Mouse (Mus musculus) forebrain, embryonic 12.5 days (tissue): Measurements from ENCODE around the gene Cisd3. TPM values are rescaled to one million over a fixed set of nuclear protein-coding genes. Genes with fewer than 3 reads are reported as not detected.
"Not testable (repeated sequence)": the region's sequence is repeated elsewhere in the genome, so short reads cannot be mapped to it uniquely, and the experiment has no call there.

ENCODE experiments used
- ATAC-seq: fragments of 200-750 bp; cut with Nextera tagmentation; 2 replicates; pipeline ENCODE4 v1.8.0; 2017; ENCODE audit warnings: moderate TSS enrichment; ENCODE audit not compliant: low FRiP score
- H3K27ac ChIP-seq: fragments of 300-500 bp; sonication (generic); 2 replicates; pipeline ENCODE4 v1.5.1; 2016; ENCODE audit warnings: mild to moderate bottlenecking
- H3K27me3 ChIP-seq: fragments of 300-500 bp; sonication (generic); 2 replicates; pipeline ENCODE4 v1.6.1; 2016; ENCODE audit warnings: mild to moderate bottlenecking
- H3K36me3 ChIP-seq: fragments of 300-500 bp; sonication (generic); replicated peaks from 2 replicates; pipeline ENCODE4 v1.6.1; 2016; ENCODE audit warnings: mild to moderate bottlenecking
- H3K4me1 ChIP-seq: fragments of 300-500 bp; sonication (generic); 2 replicates; pipeline ENCODE4 v1.6.1; 2016
- H3K4me2 ChIP-seq: fragments of 300-500 bp; sonication (generic); 2 replicates; pipeline ENCODE4 v1.6.1; 2016; ENCODE audit warnings: mild to moderate bottlenecking, moderate library complexity
- H3K4me3 ChIP-seq: fragments of 300-500 bp; sonication (generic); replicated peaks from 2 replicates; pipeline ENCODE4 v1.5.1; 2016; ENCODE audit warnings: mild to moderate bottlenecking
- H3K9ac ChIP-seq: fragments of 300-500 bp; sonication (generic); 2 replicates; pipeline ENCODE4 v1.6.1; 2016; ENCODE audit warnings: mild to moderate bottlenecking
- H3K9me3 ChIP-seq: fragments of 300-500 bp; sonication (generic); 2 replicates; pipeline ENCODE4 v1.6.1; 2016
- WGBS: fragments of 180-500 bp; shearing (Covaris S2); methylation state at CpG from one replicate; pipeline ENCODE4 v1.1.7; 2016; 5-methylcytosine and 5-hydroxymethylcytosine counted together
- polyA plus RNA-seq: library from polyadenylated mRNA; unstranded; fragments of >200 nt; fragmentation: Nextera tagmentation; extraction: Ambion mirVana; gene quantifications from 2 replicates; pipeline ENCODE4 v1.2.1, GENCODE M21; 2016

Gene Cisd3
- polyA plus RNA-seq, 1 experiment from 2014 or later = 14.9 TPM

- H3K4me3 ChIP-seq, ATAC-seq, H3K9ac ChIP-seq, H3K9me3 ChIP-seq, H3K4me2 ChIP-seq, H3K27ac ChIP-seq, H3K36me3 ChIP-seq: not testable (repeated sequence)
- Histone ChIP-seq H3K4me1 (peaks cover 34% of the 10 kb centered on the region), H3K27me3 (peaks cover 29% of the 10 kb centered on the region)
- WGBS = 83% methylated on average over 6 of the region's 6 CpGs
These were observed 27.7 kb upstream of the Cisd3 start for GRCm38 (mm10) chr11:97657967-97658366.

GRCm38 (mm10) chr11:97658751-97659266, 26.8 kb upstream of the Cisd3 start:
- H3K4me1 ChIP-seq = peaks cover 34% of the 10 kb centered on the region
- no peak overlapping the region for H3K27ac ChIP-seq
- 80% methylated on average over 11 of the region's 11 CpGs for WGBS
- H3K4me3 ChIP-seq = no peak overlapping the region; the same call in 1 of the 2 replicates
- H3K36me3 ChIP-seq = no peaks in the 10 kb centered on the region
- H3K27me3 ChIP-seq = peaks cover 29% of the 10 kb centered on the region
- H3K4me2 ChIP-seq = peak overlapping the region; percentile 89; the same call in 1 of the 2 replicates
- no peak overlapping the region; the same call in 1 of the 2 replicates for H3K9ac ChIP-seq
- no peak for ATAC-seq
- H3K9me3 ChIP-seq = no peaks in the 10 kb centered on the region

DNA sequence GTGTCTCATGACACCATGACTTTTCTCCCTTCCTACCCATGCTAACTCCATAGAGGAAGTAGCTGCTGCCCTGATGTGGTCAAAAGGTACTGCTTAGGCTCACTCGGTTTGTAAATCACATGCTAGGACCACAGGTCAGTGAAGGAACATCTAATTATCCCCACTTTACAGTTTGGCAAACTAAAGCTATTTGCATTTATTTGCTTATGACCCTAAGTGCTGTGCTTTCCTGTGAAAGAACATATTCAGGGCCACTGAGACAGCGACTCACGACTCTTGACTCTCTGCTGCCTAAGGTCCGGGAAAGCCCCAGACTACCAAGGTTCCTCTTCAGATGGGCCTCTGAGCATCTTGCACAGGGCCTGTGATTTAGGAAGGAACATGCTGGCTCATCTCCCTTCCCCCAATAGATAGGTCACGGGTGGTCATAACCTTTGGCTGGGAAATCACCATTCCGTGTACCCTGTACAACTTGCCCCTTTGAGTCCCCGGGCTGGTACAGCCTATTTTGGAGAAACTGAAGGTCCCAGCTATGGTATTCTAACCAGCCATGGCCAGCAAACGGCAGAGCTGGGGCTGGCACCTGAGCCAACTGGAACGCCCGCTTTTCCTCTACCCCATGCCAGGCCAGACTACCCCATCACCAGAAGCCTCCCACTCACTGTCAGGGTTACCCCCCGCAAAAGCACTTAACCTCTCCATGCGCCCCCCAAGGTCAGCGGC, 26.2 kb upstream of the Cisd3 start:
- peaks cover 29% of the 10 kb centered on the region for H3K27me3 ChIP-seq
- H3K36me3 ChIP-seq = no peaks in the 10 kb centered on the region
- peaks cover 40% of the 10 kb centered on the region for H3K4me1 ChIP-seq
- peak overlapping the region; percentile 89 for H3K9ac ChIP-seq
- 10% methylated on average over 13 of the region's 13 CpGs for WGBS
- H3K4me2 ChIP-seq = peak overlapping the region; percentile 89
- peak overlapping the region; percentile 73 for H3K4me3 ChIP-seq
- no peaks in the 10 kb centered on the region for H3K9me3 ChIP-seq
- ATAC-seq = no peak
- peak overlapping the region; percentile 68; the same call in 1 of the 2 replicates for H3K27ac ChIP-seq

DNA sequence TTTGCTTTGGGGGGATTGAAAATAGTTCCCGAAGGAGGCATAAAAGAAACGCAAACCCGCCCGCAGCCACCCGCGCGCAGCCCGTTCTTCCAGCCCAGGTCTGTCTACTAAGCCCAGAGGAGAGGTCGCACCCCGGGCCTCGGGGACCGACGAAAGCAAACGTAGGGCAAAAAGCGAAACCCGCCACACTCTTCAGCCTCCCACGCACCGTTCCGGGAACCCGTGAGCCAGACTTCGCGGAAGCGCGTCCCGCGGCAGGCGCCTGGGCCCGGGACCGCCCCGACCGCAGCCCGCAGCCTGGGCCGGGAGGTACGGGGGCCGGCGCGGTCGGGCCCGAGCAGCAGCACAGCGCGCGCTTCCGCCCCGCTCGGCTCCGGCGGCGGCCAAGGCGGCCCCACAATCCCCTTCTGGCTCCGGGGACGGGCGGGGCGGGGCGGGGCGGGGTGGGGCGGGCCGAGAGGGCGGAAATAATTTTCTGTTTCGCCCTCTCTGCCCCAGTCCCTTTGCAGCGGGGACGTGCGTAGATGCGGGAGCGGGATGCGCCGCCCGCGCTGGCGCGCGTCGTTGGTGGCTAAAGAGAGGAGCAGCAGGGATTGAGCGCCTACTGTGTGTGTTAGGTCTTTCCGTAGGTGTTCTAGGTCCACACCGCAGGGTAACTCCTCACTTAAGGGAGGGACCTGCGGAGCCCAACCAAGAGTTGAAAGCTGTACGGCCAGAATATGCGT, 25.5 kb upstream of the Cisd3 start:
- Histone ChIP-seq H3K27me3 (peaks cover 29% of the 10 kb centered on the region), H3K4me3 (peak overlapping the region; percentile 73), H3K9me3 (no peaks in the 10 kb centered on the region), H3K27ac (peak overlapping the region; percentile 68), H3K9ac (peak overlapping the region; percentile 89), H3K4me1 (peaks cover 47% of the 10 kb centered on the region), H3K36me3 (no peaks in the 10 kb centered on the region), H3K4me2 (peak overlapping the region; percentile 89)
- WGBS = under 1% methylated on average over 63 of the region's 78 CpGs
- ATAC-seq = peak; percentile 83

GRCm38 (mm10) chr11:97660734-97661647, 24.6 kb upstream of the Cisd3 start:
- ATAC-seq = no peak
- Histone ChIP-seq H3K9me3 (no peaks in the 10 kb centered on the region), H3K4me2 (peak overlapping the region; percentile 89), H3K4me1 (peaks cover 52% of the 10 kb centered on the region), H3K27me3 (peaks cover 29% of the 10 kb centered on the region), H3K4me3 (peak overlapping the region; percentile 95), H3K27ac (peak overlapping the region; percentile 68; the same call in 1 of the 2 replicates), H3K36me3 (peaks cover 8% of the 10 kb centered on the region), H3K9ac (peak overlapping the region; percentile 89)
- 3% methylated on average over 27 of the region's 27 CpGs for WGBS

DNA sequence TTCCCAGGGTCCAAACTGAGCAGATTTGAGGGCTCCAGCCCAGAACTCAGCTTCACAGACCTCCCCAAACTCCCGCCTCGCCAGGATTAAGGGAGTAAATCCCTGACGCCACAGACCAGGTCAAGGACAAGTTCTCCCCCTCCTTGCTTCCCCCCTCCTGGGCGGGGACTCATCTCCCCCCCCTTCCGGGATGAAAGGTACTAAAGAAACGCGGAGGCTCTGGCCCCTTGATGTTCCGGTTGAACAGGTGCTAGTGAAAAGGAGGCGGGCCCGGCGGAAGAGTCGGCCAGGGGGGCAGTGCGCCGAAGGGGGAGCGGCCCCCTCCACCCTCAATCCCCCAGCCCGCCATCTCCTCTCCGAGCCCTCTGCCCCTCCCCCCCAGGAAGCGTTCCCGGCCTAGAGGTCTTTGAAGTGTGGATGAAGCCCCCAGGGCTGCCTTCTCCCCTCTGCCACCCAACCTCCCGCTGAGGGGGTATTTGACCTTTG, 23.9 kb upstream of the Cisd3 start:
- peaks cover 14% of the 10 kb centered on the region for H3K36me3 ChIP-seq
- H3K9me3 ChIP-seq = no peaks in the 10 kb centered on the region
- peaks cover 52% of the 10 kb centered on the region for H3K4me1 ChIP-seq
- peak overlapping the region; percentile 95 for H3K4me3 ChIP-seq
- no peak for ATAC-seq
- H3K27me3 ChIP-seq = peaks cover 29% of the 10 kb centered on the region
- WGBS = under 1% methylated on average over 19 of the region's 20 CpGs
- H3K4me2 ChIP-seq = peak overlapping the region; percentile 89
- peak overlapping the region; percentile 38; the same call in 1 of the 2 replicates for H3K9ac ChIP-seq
- no peak overlapping the region for H3K27ac ChIP-seq

GRCm38 (mm10) chr11:97662207-97662892, 23.3 kb upstream of the Cisd3 start:
- Histone ChIP-seq H3K27me3 (peaks cover 29% of the 10 kb centered on the region), H3K36me3 (peaks cover 21% of the 10 kb centered on the region), H3K9me3 (no peaks in the 10 kb centered on the region), H3K4me2 (peak overlapping the region; percentile 89), H3K4me1 (peaks cover 52% of the 10 kb centered on the region), H3K4me3 (peak overlapping the region; percentile 95), H3K27ac (peak overlapping the region; percentile 90; the same call in 1 of the 2 replicates), H3K9ac (peak overlapping the region; percentile 38; the same call in 1 of the 2 replicates)
- WGBS = 2% methylated on average over 21 of the region's 21 CpGs
- ATAC-seq = no peak

DNA sequence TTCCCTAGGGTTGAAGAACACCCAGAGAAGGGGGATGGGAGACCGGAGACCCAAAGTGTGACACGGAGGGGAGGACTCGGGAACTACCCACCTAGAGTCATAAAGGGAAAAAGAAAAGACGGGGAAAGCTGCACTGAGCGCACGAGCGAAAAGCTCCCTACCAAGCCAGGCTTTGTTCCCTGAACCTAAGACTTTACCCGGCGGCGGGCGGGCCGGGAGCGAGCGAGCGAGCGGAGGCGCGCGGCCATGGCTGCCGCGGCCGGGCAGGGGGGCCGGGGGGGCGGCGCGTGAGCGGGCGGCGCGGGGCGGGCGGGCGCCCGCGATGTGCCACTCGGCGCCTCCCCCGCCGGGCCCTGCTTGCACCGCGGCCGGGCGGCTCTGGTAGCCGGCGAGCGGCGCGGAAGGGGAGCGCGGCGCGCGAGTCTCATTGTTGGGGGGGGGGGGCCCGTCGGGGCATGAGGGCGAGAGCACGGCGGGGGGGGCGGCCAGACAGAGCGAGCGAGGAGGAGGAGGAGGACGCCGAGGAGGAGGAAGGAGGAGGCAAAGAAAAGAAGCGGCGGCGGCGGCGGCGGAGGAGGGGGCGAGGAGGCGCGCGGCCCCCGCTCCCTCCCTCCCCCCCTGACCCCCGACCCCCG, 22.6 kb upstream of the Cisd3 start, which contains the start of gene Mllt6:
Gene Mllt6 (plus strand): TSS at position 522 of the 635 bp plus-strand sequence.
- Histone ChIP-seq H3K4me1 (peaks cover 52% of the 10 kb centered on the region), H3K27ac (peak within 1 kb of the TSS; percentile 90), H3K9me3 (no peaks in the 10 kb centered on the region), H3K36me3 (peaks cover 27% of the 10 kb centered on the region), H3K27me3 (peaks cover 29% of the 10 kb centered on the region), H3K9ac (peak within 1 kb of the TSS; percentile 94), H3K4me2 (peak within 1 kb of the TSS; percentile 89), H3K4me3 (peak within 1 kb of the TSS; percentile 95)
- under 1% methylated on average over 39 of the region's 76 CpGs for WGBS
- ATAC-seq = peak; percentile 66

DNA sequence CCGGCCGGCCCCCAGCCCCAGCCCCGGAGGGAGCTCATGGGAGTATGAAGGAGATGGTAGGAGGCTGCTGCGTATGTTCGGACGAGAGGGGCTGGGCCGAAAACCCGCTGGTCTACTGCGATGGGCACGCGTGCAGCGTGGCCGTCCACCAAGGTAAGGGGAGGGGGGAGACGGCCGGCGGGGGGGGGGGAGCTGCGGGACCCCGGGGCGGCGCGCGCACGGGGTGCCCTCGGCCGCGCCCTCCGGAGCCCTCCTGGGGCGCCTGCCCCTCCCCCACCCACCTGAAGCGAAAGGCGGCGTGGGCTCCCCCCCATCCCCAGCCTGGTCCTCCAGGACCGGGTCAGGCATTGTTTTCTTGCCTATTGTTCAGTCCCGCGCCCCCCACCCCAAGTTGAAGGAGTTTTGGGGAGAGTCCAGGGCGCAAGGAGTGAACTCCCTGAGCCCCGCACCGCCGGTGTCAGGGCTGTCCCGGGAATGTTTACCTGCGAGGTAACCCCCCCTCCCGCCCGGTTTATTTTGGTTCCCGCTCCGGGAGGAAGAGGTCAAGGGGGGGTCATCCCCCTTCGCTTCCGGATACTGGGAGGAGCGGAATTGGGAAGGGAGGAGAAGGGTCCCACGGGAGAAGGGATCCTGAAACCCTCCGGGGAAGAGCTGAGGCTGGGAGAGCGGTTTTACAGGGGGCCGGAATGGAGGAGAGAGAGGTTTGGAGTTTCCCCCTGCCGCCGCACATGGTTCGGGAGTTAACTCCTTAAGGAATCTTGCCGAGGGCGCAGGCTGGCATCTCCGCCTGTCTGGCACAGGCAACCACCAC, 21.9 kb upstream of the Cisd3 start:
- H3K4me1 ChIP-seq = peaks cover 57% of the 10 kb centered on the region
- under 1% methylated on average over 47 of the region's 57 CpGs for WGBS

DNA sequence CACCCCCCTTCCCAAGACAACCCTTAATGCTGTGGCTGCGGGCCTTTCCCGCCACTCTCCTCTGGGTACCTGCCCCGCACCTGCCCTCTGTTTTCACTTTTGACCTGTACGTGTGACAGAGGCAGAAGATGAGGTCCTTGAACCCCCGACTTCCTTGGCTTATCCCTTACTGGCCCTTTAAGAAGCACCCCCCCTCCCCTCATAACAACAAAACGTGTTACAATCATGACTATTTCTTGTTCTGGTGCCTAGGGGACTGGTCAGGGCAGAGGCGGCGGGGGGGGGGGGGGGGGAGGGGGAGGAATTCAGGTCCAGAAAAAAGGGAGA, 21.3 kb upstream of the Cisd3 start:
- peaks cover 59% of the 10 kb centered on the region for H3K4me1 ChIP-seq
- no peak for ATAC-seq
- peaks cover 37% of the 10 kb centered on the region for H3K36me3 ChIP-seq
- H3K9me3 ChIP-seq = no peaks in the 10 kb centered on the region
- peak overlapping the region; percentile 95 for H3K4me3 ChIP-seq
- H3K27me3 ChIP-seq = peaks cover 23% of the 10 kb centered on the region
- peak overlapping the region; percentile 89 for H3K4me2 ChIP-seq
- H3K27ac ChIP-seq = peak overlapping the region; percentile 90
- under 1% methylated on average over 6 of the region's 8 CpGs for WGBS
- H3K9ac ChIP-seq = peak overlapping the region; percentile 94

More for the DNA sequence above, 21.9 kb upstream of the Cisd3 start:
- no peaks in the 10 kb centered on the region for H3K9me3 ChIP-seq
- peak; percentile 53 for ATAC-seq
- peak overlapping the region; percentile 90 for H3K27ac ChIP-seq
- peak overlapping the region; percentile 94 for H3K9ac ChIP-seq
- H3K4me2 ChIP-seq = peak overlapping the region; percentile 89
- H3K4me3 ChIP-seq = peak overlapping the region; percentile 95
- peaks cover 33% of the 10 kb centered on the region for H3K36me3 ChIP-seq
- peaks cover 27% of the 10 kb centered on the region for H3K27me3 ChIP-seq
